Mouse (Mus musculus) midbrain, embryonic 10.5 days (tissue): ENCODE measurements around the gene Rhox3a. TPM values are rescaled to one million over a fixed set of nuclear protein-coding genes. Genes with fewer than 3 reads are reported as not detected.
"Not testable (repeated sequence)": the region's sequence is repeated elsewhere in the genome, so short reads cannot be mapped to it uniquely, and the experiment has no call there.

ENCODE experiments used
- DNase-seq: peaks from one replicate; pipeline ENCODE4 v3.0.0-alpha.2; 2017; ENCODE audit warnings: low spot score
- H3K27ac ChIP-seq: fragments of 300-500 bp; sonication (generic); replicated peaks from 2 replicates; pipeline ENCODE4 v1.5.1; 2016; ENCODE audit warnings: mild to moderate bottlenecking
- H3K27me3 ChIP-seq: fragments of 300-500 bp; sonication (generic); 2 replicates; pipeline ENCODE4 v1.6.1; 2016; ENCODE audit warnings: low read depth, mild to moderate bottlenecking; ENCODE audit not compliant: poor library complexity, severe bottlenecking
- H3K36me3 ChIP-seq: fragments of 300-500 bp; sonication (generic); 2 replicates; pipeline ENCODE4 v1.6.1; 2016; ENCODE audit warnings: mild to moderate bottlenecking, moderate library complexity
- H3K4me1 ChIP-seq: fragments of 300-500 bp; sonication (generic); 2 replicates; pipeline ENCODE4 v1.6.1; 2016
- H3K4me3 ChIP-seq: fragments of 300-500 bp; sonication (generic); 2 replicates; pipeline ENCODE4 v1.5.1; 2016; ENCODE audit warnings: mild to moderate bottlenecking, moderate library complexity
- H3K9me3 ChIP-seq: fragments of 300-500 bp; sonication (generic); replicated peaks from 2 replicates; pipeline ENCODE4 v1.6.1; 2016; ENCODE audit warnings: mild to moderate bottlenecking
- WGBS: fragments of 180-500 bp; shearing (Covaris S2); methylation state at CpG from one replicate; pipeline ENCODE4 v1.1.7; 2016; 5-methylcytosine and 5-hydroxymethylcytosine counted together
- polyA plus RNA-seq: library from polyadenylated mRNA; unstranded; fragments of >200 nt; fragmentation: Nextera tagmentation; extraction: Ambion mirVana; gene quantifications from 2 replicates; pipeline ENCODE4 v1.2.1, GENCODE M21; 2016

Gene Rhox3a
- not detected in 2 replicates for polyA plus RNA-seq

GRCm38 (mm10) chrX:37249619-37250018 lies at the start of gene Rhox3a:
TSS of gene Rhox3a (plus strand) at chrX:37249919.
- H3K27ac ChIP-seq, DNase-seq, H3K27me3 ChIP-seq, H3K4me3 ChIP-seq, H3K9me3 ChIP-seq, H3K36me3 ChIP-seq, H3K4me1 ChIP-seq: not testable (repeated sequence)
- WGBS, result 67% methylated on average over 1 of the region's 3 CpGs

- no peak for DNase-seq
- H3K36me3 ChIP-seq, result no peaks in the 10 kb centered on the region
- WGBS, result 88% methylated on average over 10 of the region's 10 CpGs
- no peaks in the 10 kb centered on the region for H3K27me3 ChIP-seq
- no peak within 1 kb of the TSS for H3K27ac ChIP-seq
- H3K9me3 ChIP-seq, result no peaks in the 10 kb centered on the region; the same call in 1 of the 2 replicates
- no peak within 1 kb of the TSS for H3K4me3 ChIP-seq
- no peaks in the 10 kb centered on the region for H3K4me1 ChIP-seq
These were observed 38.8 kb upstream of the Rhox3a start, which contains the start of gene Gm9 for GRCm38 (mm10) chrX:37210941-37211340. TSS of gene Gm9 (minus strand) at chrX:37211041.

- H3K27me3 ChIP-seq, H3K9me3 ChIP-seq, DNase-seq, H3K36me3 ChIP-seq, H3K27ac ChIP-seq, H3K4me3 ChIP-seq, H3K4me1 ChIP-seq: not testable (repeated sequence)
- WGBS, result 55% methylated on average over 1 of the region's 1 CpGs
These were observed 27.6 kb upstream of the Rhox3a start, which contains the start of gene Rhox1 for GRCm38 (mm10) chrX:37222158-37222557. TSS of gene Rhox1 (minus strand) at chrX:37222258.

DNA sequence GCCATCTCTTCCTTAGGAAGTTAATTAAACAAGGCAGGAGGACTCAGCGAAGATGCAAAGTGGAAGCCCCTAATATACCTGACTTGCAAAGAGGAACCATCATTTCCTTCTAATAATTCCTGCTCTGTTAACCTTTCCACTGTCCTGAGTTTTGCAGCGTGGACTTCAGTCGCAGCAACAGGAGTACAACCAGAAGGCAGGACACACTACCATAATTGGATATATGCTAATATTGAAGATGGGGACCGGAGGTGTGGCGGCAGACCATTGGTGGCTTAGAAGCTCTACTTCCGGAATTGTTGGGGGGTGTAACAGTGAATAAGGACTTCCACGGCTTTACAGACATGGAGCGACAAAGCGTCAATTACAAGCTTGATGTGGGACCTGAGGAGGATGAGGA lies 5.0 kb upstream of the Rhox3a start, which contains the start of gene Rhox2a:
TSS of gene Rhox2a (plus strand) at position 301 of the 400 bp plus-strand sequence.
- not testable (repeated sequence) for H3K9me3 ChIP-seq, H3K36me3 ChIP-seq, H3K27me3 ChIP-seq, H3K27ac ChIP-seq, DNase-seq, H3K4me1 ChIP-seq, H3K4me3 ChIP-seq
- WGBS, result 100% methylated on average over 2 of the region's 9 CpGs

GRCm38 (mm10) chrX:37265038-37265437 lies 15.3 kb downstream of the Rhox3a start, which contains the start of gene Rhox4a:
TSS of gene Rhox4a (plus strand) at chrX:37265338.
- H3K4me1 ChIP-seq, H3K4me3 ChIP-seq, H3K36me3 ChIP-seq, H3K27ac ChIP-seq, DNase-seq, H3K9me3 ChIP-seq, H3K27me3 ChIP-seq: not testable (repeated sequence)
- WGBS, result 98% methylated on average over 11 of the region's 19 CpGs

Other genes starting within 250 kb of the Rhox3a start
- gene Sowahd, start 201.1 kb upstream of the Rhox3a start, polyA plus RNA-seq, result not detected in 2 replicates
- gene Rpl39, start 164.5 kb upstream of the Rhox3a start, polyA plus RNA-seq, result 366 and 467 TPM in 2 replicates
- gene Upf3b, start 139.6 kb upstream of the Rhox3a start, polyA plus RNA-seq, result 19.3 and 20.8 TPM in 2 replicates
- 19.8 and 20.7 TPM in 2 replicates for gene Nkap, start 123.1 kb upstream of the Rhox3a start, polyA plus RNA-seq
- gene Akap14, start 81.1 kb upstream of the Rhox3a start, polyA plus RNA-seq, result 0.15 and 0.31 TPM in 2 replicates
- 401 and 420 TPM in 2 replicates for gene Ndufa1, start 58.8 kb upstream of the Rhox3a start, polyA plus RNA-seq
- gene Rnf113a1, start 58.7 kb upstream of the Rhox3a start, polyA plus RNA-seq, result 13.0 and 14.1 TPM in 2 replicates
- not detected in 2 replicates for gene Gm9, start 38.9 kb upstream of the Rhox3a start, polyA plus RNA-seq
- not detected in 2 replicates for gene Rhox1, start 27.7 kb upstream of the Rhox3a start, polyA plus RNA-seq
- 0.26 TPM in 1 of 2 replicates, not detected in the other for gene Rhox2a, start 4.9 kb upstream of the Rhox3a start, polyA plus RNA-seq
- not detected in 2 replicates for gene Rhox4a, start 15.4 kb downstream of the Rhox3a start, polyA plus RNA-seq
- gene Rhox3a2, start 130.1 kb downstream of the Rhox3a start, polyA plus RNA-seq, result not detected in 2 replicates
- gene Rhox4a2, start 140.9 kb downstream of the Rhox3a start, polyA plus RNA-seq, result 0.20 and 0.21 TPM in 2 replicates
- not detected in 2 replicates for gene Rhox2b, start 162.1 kb downstream of the Rhox3a start, polyA plus RNA-seq
- gene Rhox4b, start 182.6 kb downstream of the Rhox3a start, polyA plus RNA-seq, result 0.20 and 0.48 TPM in 2 replicates
- 0.57 TPM in 1 of 2 replicates, not detected in the other for gene Rhox2c, start 203.8 kb downstream of the Rhox3a start, polyA plus RNA-seq
- not detected in 2 replicates for gene Rhox3c, start 208.7 kb downstream of the Rhox3a start, polyA plus RNA-seq
- gene Rhox4c, start 230.4 kb downstream of the Rhox3a start, polyA plus RNA-seq, result not detected in 2 replicates
- not detected in 2 replicates for gene Rhox2d, start 243.5 kb downstream of the Rhox3a start, polyA plus RNA-seq